Mouse (Mus musculus) kidney, postnatal 0 days (tissue): ENCODE measurements around the gene Gm20388. TPM values are rescaled to one million over a fixed set of nuclear protein-coding genes. Genes with fewer than 3 reads are reported as not detected.
A peak's percentile ranks its signal among the peaks of the same experiment; 100 is the strongest.

Experiments
- ATAC-seq: fragments of 200-750 bp; cut with Nextera tagmentation; replicated peaks from 2 replicates; pipeline ENCODE4 v1.8.0; 2017; ENCODE audit warnings: low read depth, moderate number of reproducible peaks, moderate TSS enrichment, moderate library complexity; ENCODE audit not compliant: low FRiP score
- DNase-seq: peaks from one replicate; pipeline ENCODE4 v3.0.0-alpha.2; 2016; ENCODE audit warnings: low spot score
- H3K27ac ChIP-seq: fragments of 300-500 bp; sonication (generic); 2 replicates; pipeline ENCODE4 v1.5.1; 2014; ENCODE audit warnings: mild to moderate bottlenecking
- H3K27me3 ChIP-seq: fragments of 300-500 bp; sonication (generic); 2 replicates; pipeline ENCODE4 v1.6.1; 2014; ENCODE audit warnings: low read length, mixed read lengths; ENCODE audit not compliant: insufficient read depth
- H3K36me3 ChIP-seq: fragments of 300-500 bp; sonication (generic); 2 replicates; pipeline ENCODE4 v1.6.1; 2014; ENCODE audit warnings: low read length, mixed read lengths; ENCODE audit not compliant: insufficient read depth
- H3K4me1 ChIP-seq: fragments of 300-500 bp; sonication (generic); replicated peaks from 2 replicates; pipeline ENCODE4 v1.6.1; 2014; ENCODE audit warnings: antibody characterized with exemption, low read length, mixed read lengths; ENCODE audit not compliant: insufficient read depth
- H3K4me2 ChIP-seq: fragments of 300-500 bp; sonication (generic); 2 replicates; pipeline ENCODE4 v1.6.1; 2014; ENCODE audit warnings: mild to moderate bottlenecking, low read length, moderate library complexity, mixed read lengths
- H3K4me3 ChIP-seq: fragments of 300-500 bp; sonication (generic); replicated peaks from 2 replicates; pipeline ENCODE4 v1.5.1; 2014; ENCODE audit warnings: low read depth, low read length
- H3K9ac ChIP-seq: fragments of 300-500 bp; sonication (generic); 2 replicates; pipeline ENCODE4 v1.6.1; 2014; ENCODE audit warnings: low read depth, low read length
- H3K9me3 ChIP-seq: fragments of 300-500 bp; sonication (generic); replicated peaks from 2 replicates; pipeline ENCODE4 v1.6.1; 2016; ENCODE audit warnings: low read length, inconsistent platforms, mixed read lengths
- CTCF ChIP-seq: IDR thresholded peaks from 2 replicates; pipeline ENCODE4 v1.5.1; 2016; ENCODE audit warnings: antibody characterized with exemption, low read depth, mild to moderate bottlenecking, moderate library complexity
- WGBS: fragments of 180-500 bp; shearing (Covaris S2); extraction: QIAGEN DNeasy Blood & Tissue Kit; methylation state at CpG from one replicate; pipeline ENCODE4 v1.1.7; 2014; 5-methylcytosine and 5-hydroxymethylcytosine counted together
- polyA plus RNA-seq: library from polyadenylated mRNA; unstranded; fragments of >200 nt; fragmentation: Nextera tagmentation; extraction: Ambion mirVana; gene quantifications from 2 replicates; pipeline ENCODE4 v1.2.1, GENCODE M21; 2015

Gene Gm20388
- polyA plus RNA-seq, 1 experiment from 2014 or later, result not detected

DNA sequence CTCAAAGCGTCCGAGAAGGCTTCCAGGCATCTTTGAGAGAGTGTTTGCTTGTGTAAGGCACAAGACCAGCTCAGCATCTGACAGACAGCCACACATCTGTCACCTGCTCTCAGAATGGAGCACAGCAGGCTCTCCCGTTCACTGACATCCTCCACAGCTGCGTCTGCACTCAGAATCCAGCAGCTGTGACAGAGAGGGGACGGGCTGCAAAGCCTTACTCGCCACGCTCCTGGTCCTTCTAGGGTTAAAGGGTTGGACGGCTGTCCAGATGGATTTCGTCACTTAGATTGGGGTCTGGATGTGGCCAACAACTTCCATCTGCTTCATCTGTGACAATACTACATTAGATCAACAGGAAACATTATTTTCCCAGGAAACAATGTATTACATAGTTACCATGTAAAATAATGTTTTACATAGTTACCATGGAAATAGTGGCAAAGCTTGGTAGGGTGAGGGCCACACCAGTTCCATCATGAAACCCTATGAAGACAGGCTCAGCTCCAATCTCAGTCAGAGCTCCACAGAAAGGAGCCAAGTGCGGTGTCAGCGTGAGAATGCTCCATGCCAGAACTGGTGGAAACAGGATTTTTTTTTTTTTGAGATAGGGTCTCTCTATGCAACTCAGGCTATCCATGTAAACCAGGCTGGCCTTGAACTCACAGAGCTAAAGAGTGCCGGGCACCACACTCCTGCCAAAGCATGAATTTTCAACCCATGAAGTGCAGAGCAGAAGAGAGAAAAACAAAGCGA is 785.9 kb downstream of the Gm20388 start:
- H3K4me2 ChIP-seq, result no peak overlapping the region
- no peak for TF ChIP-seq CTCF
- no peaks in the 10 kb centered on the region for H3K36me3 ChIP-seq
- H3K9me3 ChIP-seq, result no peaks in the 10 kb centered on the region
- H3K4me3 ChIP-seq, result no peak overlapping the region
- 23% methylated on average over 13 of the region's 13 CpGs for WGBS
- peak overlapping the region; percentile 65 for H3K27ac ChIP-seq
- ATAC-seq (peak; percentile 33; the same call in 1 of the 2 replicates), DNase-seq (peak; percentile 91)
- peaks cover 13% of the 10 kb centered on the region; the same call in 1 of the 2 replicates for H3K4me1 ChIP-seq
- no peaks in the 10 kb centered on the region for H3K27me3 ChIP-seq
- no peak overlapping the region for H3K9ac ChIP-seq

DNA sequence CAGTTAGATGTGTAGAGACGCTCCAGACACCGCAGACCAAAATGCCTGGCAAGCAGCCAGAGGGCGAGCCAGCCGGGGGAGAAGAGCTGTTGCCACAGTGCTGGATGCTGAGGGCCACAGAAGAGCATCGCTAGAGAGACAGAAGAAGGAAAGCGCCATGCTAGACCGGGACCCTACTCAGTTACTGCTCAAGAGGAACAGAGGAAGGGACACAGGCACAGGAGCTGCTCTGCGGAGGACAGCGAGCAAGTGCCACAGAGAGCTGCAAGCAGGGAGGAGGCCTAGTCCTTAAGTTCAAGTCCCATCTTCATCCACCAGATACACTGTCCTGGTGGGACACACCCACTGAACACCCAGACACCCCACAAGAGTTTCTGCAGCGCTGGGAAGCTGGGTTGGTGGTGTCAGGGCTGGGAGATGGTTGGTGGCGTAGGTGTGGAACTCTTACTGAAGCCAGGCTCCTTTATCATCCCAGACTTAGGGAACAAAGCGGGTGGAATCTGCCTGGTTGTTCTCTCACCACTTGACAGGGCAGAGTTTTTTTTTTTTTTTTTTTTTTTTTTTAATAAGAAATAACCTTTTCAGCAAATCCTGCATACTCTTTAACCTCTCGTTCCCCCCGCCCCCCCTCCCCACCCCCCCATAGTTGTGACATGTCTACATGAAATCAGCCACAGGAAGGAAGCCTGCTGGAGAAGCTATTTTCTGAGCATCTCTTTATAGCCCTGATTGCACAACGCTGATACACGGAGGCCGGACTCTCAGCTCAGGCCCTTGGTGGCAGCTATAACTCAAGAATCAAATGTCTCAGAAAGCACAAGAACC is 786.7 kb downstream of the Gm20388 start:
- 64% methylated on average over 17 of the region's 17 CpGs for WGBS
- no peak for TF ChIP-seq CTCF
- no peak overlapping the region for H3K4me3 ChIP-seq
- H3K9me3 ChIP-seq, result no peaks in the 10 kb centered on the region
- DNase-seq (no peak), ATAC-seq (no peak)
- H3K4me2 ChIP-seq, result no peak overlapping the region
- peak overlapping the region; percentile 65 for H3K27ac ChIP-seq
- no peaks in the 10 kb centered on the region for H3K27me3 ChIP-seq
- H3K4me1 ChIP-seq, result peaks cover 13% of the 10 kb centered on the region; the same call in 1 of the 2 replicates
- H3K36me3 ChIP-seq, result no peaks in the 10 kb centered on the region
- H3K9ac ChIP-seq, result no peak overlapping the region

DNA sequence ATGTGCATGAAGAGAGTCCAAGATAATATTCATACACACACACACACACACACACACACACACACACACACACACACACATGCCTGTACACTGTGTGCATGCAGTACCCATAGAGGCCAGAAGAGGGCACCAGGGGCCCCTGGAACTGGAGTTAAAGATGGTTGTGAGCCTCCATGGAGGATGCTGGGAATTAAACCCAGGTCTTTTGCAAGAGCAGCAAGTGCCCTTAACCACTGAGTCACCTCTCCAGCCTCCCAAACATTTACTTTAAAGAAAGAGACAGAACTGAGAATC is 787.3 kb downstream of the Gm20388 start:
- H3K27ac ChIP-seq, result peak overlapping the region; percentile 25; the same call in 1 of the 2 replicates
- no peaks in the 10 kb centered on the region for H3K27me3 ChIP-seq
- H3K36me3 ChIP-seq, result no peaks in the 10 kb centered on the region
- peaks cover 13% of the 10 kb centered on the region; the same call in 1 of the 2 replicates for H3K4me1 ChIP-seq
- no peak overlapping the region for H3K9ac ChIP-seq
- H3K9me3 ChIP-seq, result no peaks in the 10 kb centered on the region
- DNase-seq, result no peak
- ATAC-seq, result no peak
- no peak overlapping the region for H3K4me3 ChIP-seq
- peak; percentile 59 for TF ChIP-seq CTCF
- no peak overlapping the region for H3K4me2 ChIP-seq

DNA sequence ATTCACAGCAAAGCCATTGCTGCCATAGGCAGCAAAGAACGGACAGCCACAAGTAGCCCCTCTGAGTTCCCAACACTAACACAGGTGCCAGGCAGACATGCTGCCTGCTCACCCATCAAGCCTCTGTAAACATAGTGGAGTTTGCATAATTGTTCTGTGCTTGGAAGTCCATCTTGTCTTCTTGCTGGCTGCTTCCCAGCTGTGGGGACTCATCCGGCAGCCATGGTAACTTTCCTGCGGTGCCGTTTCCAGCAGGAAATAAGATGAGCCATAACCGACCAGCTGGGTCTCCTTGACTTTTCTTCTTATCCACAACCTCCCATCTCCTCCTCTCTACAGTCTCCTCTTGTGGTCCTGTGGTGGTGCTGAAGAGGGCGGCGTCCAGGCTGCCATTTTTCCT is 787.8 kb downstream of the Gm20388 start:
- no peak for TF ChIP-seq CTCF
- Histone ChIP-seq H3K4me1 (peaks cover 13% of the 10 kb centered on the region; the same call in 1 of the 2 replicates), H3K36me3 (no peaks in the 10 kb centered on the region), H3K4me3 (no peak overlapping the region), H3K4me2 (no peak overlapping the region), H3K27me3 (no peaks in the 10 kb centered on the region), H3K9me3 (no peaks in the 10 kb centered on the region), H3K27ac (peak overlapping the region; percentile 66), H3K9ac (no peak overlapping the region)
- no peak for DNase-seq
- no peak for ATAC-seq
- 69% methylated on average over 7 of the region's 7 CpGs for WGBS

DNA sequence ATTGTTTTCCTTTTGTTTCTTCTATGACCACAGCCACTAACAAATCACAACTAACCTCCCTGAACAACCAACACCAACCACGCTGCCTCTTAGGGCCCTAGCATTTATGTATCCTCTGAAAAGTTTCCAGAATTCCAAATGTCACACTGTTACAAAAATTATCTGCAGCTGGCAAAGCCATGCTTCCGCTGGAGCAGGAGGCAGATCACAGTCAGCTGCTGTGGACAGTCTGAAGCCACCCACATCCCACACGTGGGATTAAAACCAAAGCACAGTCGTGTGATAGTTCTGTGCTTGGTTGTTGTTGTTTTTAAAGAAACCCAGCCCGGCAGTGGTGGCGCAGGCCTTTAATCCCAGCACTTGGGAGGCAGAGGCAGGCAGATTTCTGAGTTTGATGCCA is 788.4 kb downstream of the Gm20388 start:
- Histone ChIP-seq H3K9me3 (no peaks in the 10 kb centered on the region), H3K4me2 (no peak overlapping the region), H3K36me3 (no peaks in the 10 kb centered on the region), H3K9ac (no peak overlapping the region), H3K4me3 (no peak overlapping the region), H3K4me1 (peaks cover 9% of the 10 kb centered on the region; the same call in 1 of the 2 replicates), H3K27me3 (no peaks in the 10 kb centered on the region), H3K27ac (peak overlapping the region; percentile 66; the same call in 1 of the 2 replicates)
- TF ChIP-seq CTCF, result no peak
- 57% methylated on average over 6 of the region's 6 CpGs for WGBS
- DNase-seq, result no peak
- ATAC-seq, result no peak

DNA sequence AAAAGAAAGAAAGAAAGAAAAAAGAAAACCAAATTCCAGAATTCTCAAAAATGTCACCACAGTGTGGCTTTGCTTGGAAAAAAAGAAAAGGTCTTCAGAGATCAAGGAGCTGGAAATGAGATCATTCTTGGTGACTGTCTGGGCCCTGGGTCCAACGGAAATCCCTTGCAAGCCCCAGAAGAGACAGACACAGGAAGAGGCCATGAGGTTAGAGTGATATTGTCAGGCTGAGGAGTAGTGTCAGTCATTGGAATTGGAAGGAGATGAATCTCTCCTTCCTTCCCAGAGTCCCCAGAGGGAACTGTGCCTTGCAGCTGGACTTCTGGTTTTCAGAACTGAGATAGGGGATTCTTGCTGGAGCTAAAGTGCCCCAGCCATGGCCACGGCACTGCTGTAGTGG is 788.9 kb downstream of the Gm20388 start:
- no peaks in the 10 kb centered on the region for H3K27me3 ChIP-seq
- ATAC-seq, result no peak
- no peak overlapping the region for H3K9ac ChIP-seq
- no peaks in the 10 kb centered on the region for H3K9me3 ChIP-seq
- peak overlapping the region; percentile 43; the same call in 1 of the 2 replicates for H3K27ac ChIP-seq
- WGBS, result 36% methylated on average over 2 of the region's 2 CpGs
- no peak overlapping the region for H3K4me2 ChIP-seq
- TF ChIP-seq CTCF, result no peak
- DNase-seq, result peak; percentile 57
- H3K4me1 ChIP-seq, result peaks cover 4% of the 10 kb centered on the region; the same call in 1 of the 2 replicates
- no peaks in the 10 kb centered on the region for H3K36me3 ChIP-seq
- H3K4me3 ChIP-seq, result no peak overlapping the region
